Mouse (Mus musculus): ENCODE data around the gene Vmn1r226. TPM values are rescaled to one million over a fixed set of nuclear protein-coding genes. Genes with fewer than 3 reads are reported as not detected.

Gene Vmn1r226
- polyA plus RNA-seq (2015; fragmentation: Nextera tagmentation; extraction: Ambion mirVana), result not detected in 2 replicates

GRCm38 (mm10) chr17:20682543-20682942 is at the start of gene Vmn1r226:
Gene Vmn1r226 (plus strand): TSS chr17:20682843.

GRCm38 (mm10) chr17:20729543-20729942 is 46.9 kb downstream of the Vmn1r226 start, which contains the start of gene Vmn1r227:
Gene Vmn1r227 (plus strand): TSS chr17:20729843.

Other genes starting within 250 kb of the Vmn1r226 start
- not detected in 2 replicates for gene Vmn2r108, start 201.5 kb upstream of the Vmn1r226 start, polyA plus RNA-seq (2015; fragmentation: Nextera tagmentation; extraction: Ambion mirVana)
- gene Vmn1r225, start 184.7 kb upstream of the Vmn1r226 start, polyA plus RNA-seq (2015; fragmentation: Nextera tagmentation; extraction: Ambion mirVana), result not detected in 2 replicates
- gene Vmn2r109, start 118.1 kb upstream of the Vmn1r226 start, polyA plus RNA-seq (2015; fragmentation: Nextera tagmentation; extraction: Ambion mirVana), result not detected in 2 replicates
- not detected in 2 replicates for gene Vmn2r110, start 86.4 kb upstream of the Vmn1r226 start, polyA plus RNA-seq (2015; fragmentation: Nextera tagmentation; extraction: Ambion mirVana)
- not detected in 2 replicates for gene Fpr-rs3, start 58.0 kb upstream of the Vmn1r226 start, polyA plus RNA-seq (2015; fragmentation: Nextera tagmentation; extraction: Ambion mirVana)
- gene Vmn1r227, start 47.0 kb downstream of the Vmn1r226 start, polyA plus RNA-seq (2015; fragmentation: Nextera tagmentation; extraction: Ambion mirVana), result not detected in 2 replicates
- gene Vmn1r228, start 103.3 kb downstream of the Vmn1r226 start, polyA plus RNA-seq (2015; fragmentation: Nextera tagmentation; extraction: Ambion mirVana), result not detected in 2 replicates
- gene Vmn1r229, start 128.7 kb downstream of the Vmn1r226 start, polyA plus RNA-seq (2015; fragmentation: Nextera tagmentation; extraction: Ambion mirVana), result not detected in 2 replicates
- not detected in 2 replicates for gene Vmn1r230, start 157.6 kb downstream of the Vmn1r226 start, polyA plus RNA-seq (2015; fragmentation: Nextera tagmentation; extraction: Ambion mirVana)
- not detected in 2 replicates for gene Vmn1r231, start 222.2 kb downstream of the Vmn1r226 start, polyA plus RNA-seq (2015; fragmentation: Nextera tagmentation; extraction: Ambion mirVana)
- gene Vmn1r232, start 236.9 kb downstream of the Vmn1r226 start, polyA plus RNA-seq (2015; fragmentation: Nextera tagmentation; extraction: Ambion mirVana), result not detected in 2 replicates

All from neural tube, postnatal 0 days (tissue).